Mouse (Mus musculus) embryonic facial prominence, embryonic 13.5 days (tissue): ENCODE results near the gene Actn4. TPM values are rescaled to one million over a fixed set of nuclear protein-coding genes. Genes with fewer than 3 reads are reported as not detected.
A peak's percentile ranks its signal among the peaks of the same experiment; 100 is the strongest.
"Not testable (repeated sequence)": the region's sequence is repeated elsewhere in the genome, so short reads cannot be mapped to it uniquely, and the experiment has no call there.

ENCODE experiments used
- ATAC-seq: fragments of 200-750 bp; cut with Nextera tagmentation; 2 replicates; pipeline ENCODE4 v1.8.0; 2017; ENCODE audit warnings: low read depth; ENCODE audit not compliant: insufficient number of reproducible peaks, insufficient read depth, low FRiP score, low TSS enrichment
- H3K27ac ChIP-seq: fragments of 300-500 bp; sonication (generic); 2 replicates; pipeline ENCODE4 v1.5.1; 2015; ENCODE audit warnings: moderate library complexity, mild to moderate bottlenecking, inconsistent platforms
- H3K27me3 ChIP-seq: fragments of 300-500 bp; sonication (generic); 2 replicates; pipeline ENCODE4 v1.6.1; 2015; ENCODE audit warnings: mild to moderate bottlenecking, inconsistent platforms
- H3K36me3 ChIP-seq: fragments of 300-500 bp; sonication (generic); 2 replicates; pipeline ENCODE4 v1.6.1; 2015; ENCODE audit warnings: mild to moderate bottlenecking, inconsistent platforms
- H3K4me1 ChIP-seq: fragments of 300-500 bp; sonication (generic); 2 replicates; pipeline ENCODE4 v1.6.1; 2015; ENCODE audit warnings: inconsistent platforms
- H3K4me2 ChIP-seq: fragments of 300-500 bp; sonication (generic); 2 replicates; pipeline ENCODE4 v1.6.1; 2015; ENCODE audit warnings: moderate library complexity, mild to moderate bottlenecking, inconsistent platforms
- H3K4me3 ChIP-seq: fragments of 300-500 bp; sonication (generic); 2 replicates; pipeline ENCODE4 v1.5.1; 2015; ENCODE audit warnings: mild to moderate bottlenecking, inconsistent platforms
- H3K9ac ChIP-seq: fragments of 300-500 bp; sonication (generic); 2 replicates; pipeline ENCODE4 v1.6.1; 2015; ENCODE audit warnings: mild to moderate bottlenecking, inconsistent platforms
- H3K9me3 ChIP-seq: fragments of 300-500 bp; sonication (generic); 2 replicates; pipeline ENCODE4 v1.6.1; 2016; ENCODE audit warnings: inconsistent platforms
- WGBS: fragments of 180-500 bp; shearing (Covaris S2); methylation state at CpG from one replicate; pipeline ENCODE4 v1.1.7; 2015; ENCODE audit warnings: mixed read lengths; 5-methylcytosine and 5-hydroxymethylcytosine counted together
- polyA plus RNA-seq: library from polyadenylated mRNA; unstranded; fragments of >200 nt; fragmentation: Nextera tagmentation; extraction: Ambion mirVana; gene quantifications from 2 replicates; pipeline ENCODE4 v1.2.1, GENCODE M21; 2015

Gene Actn4
- polyA plus RNA-seq, 1 experiment from 2014 or later, result 258 TPM

GRCm38 (mm10) chr7:28877856-28878255 lies 84.3 kb downstream of the Actn4 start:
- no peak overlapping the region for H3K4me2 ChIP-seq
- no peak overlapping the region for H3K27ac ChIP-seq
- H3K4me1 ChIP-seq, result 0 out of 2 replicates have a peak, but pooled peaks cover 4% of the 10 kb centered on the region
- no peaks in the 10 kb centered on the region for H3K27me3 ChIP-seq
- WGBS, result 68% methylated on average over 4 of the region's 4 CpGs
- no peaks in the 10 kb centered on the region for H3K36me3 ChIP-seq
- ATAC-seq, result no peak
- no peak overlapping the region for H3K9ac ChIP-seq
- no peaks in the 10 kb centered on the region for H3K9me3 ChIP-seq
- H3K4me3 ChIP-seq, result no peak overlapping the region

GRCm38 (mm10) chr7:28877155-28877554 lies 85.0 kb downstream of the Actn4 start:
- Histone ChIP-seq H3K27ac (no peak overlapping the region), H3K4me2 (no peak overlapping the region), H3K9me3 (no peaks in the 10 kb centered on the region), H3K4me3 (no peak overlapping the region), H3K4me1 (0 out of 2 replicates have a peak, but pooled peaks cover 4% of the 10 kb centered on the region), H3K27me3 (no peaks in the 10 kb centered on the region), H3K36me3 (no peaks in the 10 kb centered on the region), H3K9ac (no peak overlapping the region)
- ATAC-seq, result no peak
- 85% methylated on average over 7 of the region's 7 CpGs for WGBS

- no peaks in the 10 kb centered on the region for H3K27me3 ChIP-seq
- no peak for ATAC-seq
- WGBS, result 68% methylated on average over 4 of the region's 4 CpGs
These were observed 86.0 kb downstream of the Actn4 start for GRCm38 (mm10) chr7:28876099-28876498.

GRCm38 (mm10) chr7:28874565-28874964 lies 87.6 kb downstream of the Actn4 start:
- Histone ChIP-seq H3K4me3 (no peak overlapping the region), H3K4me1 (0 out of 2 replicates have a peak, but pooled peaks cover 4% of the 10 kb centered on the region), H3K27me3 (no peaks in the 10 kb centered on the region), H3K9ac (no peak overlapping the region), H3K36me3 (no peaks in the 10 kb centered on the region), H3K4me2 (no peak overlapping the region), H3K9me3 (no peaks in the 10 kb centered on the region), H3K27ac (no peak overlapping the region)
- ATAC-seq, result no peak
- WGBS, result 54% methylated on average over 2 of the region's 2 CpGs

More at GRCm38 (mm10) chr7:28876099-28876498, 86.0 kb downstream of the Actn4 start:
- Histone ChIP-seq H3K4me2 (no peak overlapping the region), H3K27ac (no peak overlapping the region), H3K9me3 (no peaks in the 10 kb centered on the region), H3K36me3 (no peaks in the 10 kb centered on the region), H3K4me1 (0 out of 2 replicates have a peak, but pooled peaks cover 4% of the 10 kb centered on the region), H3K9ac (no peak overlapping the region), H3K4me3 (no peak overlapping the region)

GRCm38 (mm10) chr7:28870901-28871664 lies 91.1 kb downstream of the Actn4 start:
- H3K4me1 ChIP-seq, result peaks cover 14% of the 10 kb centered on the region
- no peak overlapping the region for H3K4me3 ChIP-seq
- no peak overlapping the region for H3K9ac ChIP-seq
- no peak overlapping the region for H3K27ac ChIP-seq
- no peaks in the 10 kb centered on the region for H3K36me3 ChIP-seq
- no peaks in the 10 kb centered on the region for H3K27me3 ChIP-seq
- H3K9me3 ChIP-seq, result no peaks in the 10 kb centered on the region
- WGBS, result 87% methylated on average over 24 of the region's 24 CpGs
- no peak for ATAC-seq
- no peak overlapping the region for H3K4me2 ChIP-seq

GRCm38 (mm10) chr7:28867508-28868340 lies 94.4 kb downstream of the Actn4 start:
- peak overlapping the region; percentile 28; the same call in 1 of the 2 replicates for H3K4me2 ChIP-seq
- not testable (repeated sequence) for H3K9me3 ChIP-seq, H3K27me3 ChIP-seq, H3K27ac ChIP-seq, H3K36me3 ChIP-seq, H3K4me3 ChIP-seq, ATAC-seq, H3K9ac ChIP-seq
- WGBS, result 30% methylated on average over 23 of the region's 23 CpGs
- peaks cover 39% of the 10 kb centered on the region for H3K4me1 ChIP-seq

GRCm38 (mm10) chr7:28866769-28867507 lies 95.2 kb downstream of the Actn4 start:
- no peak overlapping the region for H3K4me2 ChIP-seq
- H3K27me3 ChIP-seq, result no peaks in the 10 kb centered on the region
- ATAC-seq, result 0 out of 2 replicates have a peak, but pooled peaks have one; percentile 52
- H3K9me3 ChIP-seq, result no peaks in the 10 kb centered on the region
- no peaks in the 10 kb centered on the region for H3K36me3 ChIP-seq
- H3K4me1 ChIP-seq, result peaks cover 39% of the 10 kb centered on the region
- H3K4me3 ChIP-seq, result no peak overlapping the region
- WGBS, result 89% methylated on average over 28 of the region's 28 CpGs
- no peak overlapping the region for H3K9ac ChIP-seq
- H3K27ac ChIP-seq, result no peak overlapping the region

GRCm38 (mm10) chr7:28865481-28866300 lies 96.4 kb downstream of the Actn4 start:
- Histone ChIP-seq H3K9me3 (no peaks in the 10 kb centered on the region), H3K4me2 (peak overlapping the region; percentile 59), H3K27me3 (no peaks in the 10 kb centered on the region), H3K4me1 (peaks cover 39% of the 10 kb centered on the region), H3K4me3 (peak overlapping the region; percentile 30), H3K36me3 (no peaks in the 10 kb centered on the region), H3K27ac (peak overlapping the region; percentile 74), H3K9ac (peak overlapping the region; percentile 55)
- ATAC-seq, result peak; percentile 39; the same call in 1 of the 2 replicates
- 41% methylated on average over 33 of the region's 33 CpGs for WGBS

GRCm38 (mm10) chr7:28864288-28864750 lies 97.8 kb downstream of the Actn4 start:
- H3K4me3 ChIP-seq, result peak overlapping the region; percentile 18
- H3K9ac ChIP-seq, result peak overlapping the region; percentile 44; the same call in 1 of the 2 replicates

GRCm38 (mm10) chr7:28863540-28863939 lies 98.6 kb downstream of the Actn4 start, which contains the start of gene Lgals7:
Gene Lgals7 (plus strand): TSS chr7:28863853.
- H3K4me2 ChIP-seq, result peak within 1 kb of the TSS; percentile 59
- H3K9ac ChIP-seq, result peak within 1 kb of the TSS; percentile 44; the same call in 1 of the 2 replicates
- H3K4me3 ChIP-seq, result peak within 1 kb of the TSS; percentile 18
- WGBS, result 75% methylated on average over 6 of the region's 6 CpGs
- no peak for ATAC-seq
- peaks cover 39% of the 10 kb centered on the region for H3K4me1 ChIP-seq
- H3K9me3 ChIP-seq, result no peaks in the 10 kb centered on the region
- no peaks in the 10 kb centered on the region for H3K27me3 ChIP-seq
- no peaks in the 10 kb centered on the region for H3K36me3 ChIP-seq
- peak within 1 kb of the TSS; percentile 74 for H3K27ac ChIP-seq

More at GRCm38 (mm10) chr7:28864288-28864750, 97.8 kb downstream of the Actn4 start:
- Histone ChIP-seq H3K9me3 (no peaks in the 10 kb centered on the region), H3K36me3 (no peaks in the 10 kb centered on the region), H3K27ac (peak overlapping the region; percentile 74), H3K27me3 (no peaks in the 10 kb centered on the region), H3K4me2 (peak overlapping the region; percentile 59), H3K4me1 (peaks cover 39% of the 10 kb centered on the region)
- no peak for ATAC-seq
- 32% methylated on average over 9 of the region's 9 CpGs for WGBS
